Mouse (Mus musculus) small intestine, adult 2 months (tissue): ENCODE results near the gene Cish.

Experiments used
- CTCF ChIP-seq: fragments of 200-500 bp; IDR thresholded peaks from 2 replicates; pipeline ENCODE4 v1.5.1; 2012; ENCODE audit warnings: low read depth, mild to moderate bottlenecking, control low read depth, inconsistent platforms, low read length, moderate library complexity, mixed read lengths; ENCODE audit not compliant: insufficient replicate concordance, insufficient read length; ENCODE audit errors: extremely low read depth
- POLR2A ChIP-seq: fragments of 200-500 bp; IDR thresholded peaks from 2 replicates; pipeline ENCODE4 v1.6.1; 2012; ENCODE audit warnings: low read depth, mild to moderate bottlenecking, control low read depth, inconsistent platforms, low read length, moderate library complexity

DNA sequence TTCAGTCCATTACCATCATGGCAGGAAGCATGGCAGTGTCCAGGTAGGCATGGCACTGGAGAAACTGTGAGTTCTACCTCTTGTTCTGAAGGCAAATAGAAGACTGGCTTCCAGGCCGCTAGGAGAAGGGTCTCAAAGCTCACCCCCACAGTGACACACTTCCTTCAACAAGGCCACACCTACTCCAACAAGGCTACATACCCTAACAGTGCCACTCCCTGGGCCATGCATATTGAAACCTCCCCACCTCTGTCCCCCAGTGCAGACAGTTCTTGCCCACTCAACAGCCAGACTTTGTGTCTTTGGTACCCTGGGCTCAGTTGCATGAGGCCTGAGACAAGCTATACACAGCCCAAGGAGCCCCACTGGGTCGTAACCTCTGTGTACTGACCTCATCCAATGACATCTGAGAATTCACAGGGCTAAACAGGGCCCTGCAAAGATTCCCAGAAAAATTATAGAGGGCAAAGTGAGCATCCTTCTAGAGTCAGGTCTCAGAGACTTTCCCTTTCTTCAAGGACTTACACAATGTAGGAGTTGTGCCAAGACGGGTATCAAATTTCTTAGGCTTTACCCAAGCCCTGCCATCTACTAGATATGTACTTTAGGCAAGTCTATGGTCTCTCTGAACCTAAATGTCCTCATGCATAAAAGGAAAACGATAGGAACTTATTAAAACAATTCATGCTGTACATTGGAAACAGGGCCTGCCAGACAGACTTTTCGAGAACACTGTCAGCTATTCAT is 14.4 kb upstream of the Cish start:
- TF ChIP-seq POLR2A, result no peak
- no peak for TF ChIP-seq CTCF
